Mouse (Mus musculus) spleen, adult 2 months (tissue): Measurements from ENCODE around the gene Klrb1a. TPM values are rescaled to one million over a fixed set of nuclear protein-coding genes. Genes with fewer than 3 reads are reported as not detected.
"Not testable (repeated sequence)": the region's sequence is repeated elsewhere in the genome, so short reads cannot be mapped to it uniquely, and the experiment has no call there.

Source experiments
- DNase-seq, 2 experiments: peaks; one replicate each; pipeline versions ENCODE4 v3.0.0 to v3.0.0-alpha.2; 2012 to 2021; ENCODE audit warnings: low spot score in 2 of 2, low read depth in 1 of 2
- H3K27ac ChIP-seq: fragments of 200-500 bp; 2 replicates; pipeline ENCODE4 v1.5.1; 2012; ENCODE audit warnings: low read length, inconsistent platforms; ENCODE audit not compliant: insufficient read depth
- H3K27me3 ChIP-seq: fragments of 200-500 bp; 2 replicates; pipeline ENCODE4 v1.6.1; 2012; ENCODE audit warnings: mild to moderate bottlenecking, moderate library complexity, low read length, inconsistent platforms; ENCODE audit not compliant: control insufficient read depth, insufficient read depth
- H3K36me3 ChIP-seq: fragments of 200-500 bp; 2 replicates; pipeline ENCODE4 v1.6.1; 2012; ENCODE audit warnings: mild to moderate bottlenecking, low read length, inconsistent platforms; ENCODE audit not compliant: control insufficient read depth, insufficient read depth
- H3K4me1 ChIP-seq: fragments of 200-500 bp; 2 replicates; pipeline ENCODE4 v1.6.1; 2011; ENCODE audit warnings: inconsistent platforms; ENCODE audit not compliant: control insufficient read depth, insufficient read depth, insufficient read length
- H3K4me3 ChIP-seq: fragments of 200-500 bp; 2 replicates; pipeline ENCODE4 v1.5.1; 2011; ENCODE audit warnings: mild to moderate bottlenecking, inconsistent platforms; ENCODE audit not compliant: insufficient read depth, insufficient read length; ENCODE audit errors: extremely low read depth
- CTCF ChIP-seq: fragments of 200-500 bp; IDR thresholded peaks from 2 replicates; pipeline ENCODE4 v1.5.1; 2011; ENCODE audit warnings: mild to moderate bottlenecking, inconsistent platforms; ENCODE audit not compliant: insufficient read depth, insufficient read length, insufficient replicate concordance; ENCODE audit errors: extremely low read depth
- POLR2A ChIP-seq: fragments of 200-500 bp; IDR thresholded peaks from 2 replicates; pipeline ENCODE4 v1.6.1; 2011; ENCODE audit warnings: low read depth, low read length, inconsistent platforms
- WGBS: fragments of 180-500 bp; shearing (Covaris S2); methylation state at CpG from one replicate; pipeline ENCODE4 v1.1.7; 2018; 5-methylcytosine and 5-hydroxymethylcytosine counted together
- polyA plus RNA-seq: library from polyadenylated mRNA; depleted of rRNA; stranded (reverse); fragments of >200 nt; gene quantifications from 2 replicates; pipeline ENCODE4 v1.2.3, GENCODE M21; 2012

Klrb1a gene
- polyA plus RNA-seq, 1 experiment, result 1.2 TPM

DNA sequence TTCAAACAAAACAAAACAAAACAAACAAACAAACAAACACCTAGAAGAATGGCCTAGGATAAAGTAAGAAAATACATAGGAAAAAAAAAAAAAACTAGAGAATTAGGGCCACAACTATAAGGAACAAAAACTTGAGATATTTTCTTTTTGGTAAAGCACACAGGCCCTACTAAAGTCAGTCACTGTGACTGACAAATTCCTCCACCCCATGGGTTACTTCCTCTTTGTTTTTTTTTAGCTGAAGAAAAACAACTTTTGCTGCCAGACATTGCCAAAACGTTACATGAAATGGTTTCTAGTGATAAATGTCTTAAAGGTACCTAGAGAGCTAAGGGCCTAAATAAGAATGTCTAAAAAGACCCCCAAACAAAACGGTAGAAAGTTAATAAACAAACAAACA is 20.7 kb upstream of the Klrb1a start:
- Histone ChIP-seq H3K36me3 (no peaks in the 10 kb centered on the region), H3K4me3 (no peak overlapping the region), H3K27ac (peak overlapping the region; percentile 71; the same call in 1 of the 2 replicates), H3K27me3 (no peaks in the 10 kb centered on the region), H3K4me1 (peaks cover 12% of the 10 kb centered on the region)
- peak in 1 of 2 experiments; percentile 30 for DNase-seq
- TF ChIP-seq POLR2A (no peak), CTCF (no peak)
- 19% methylated on average over 2 of the region's 2 CpGs for WGBS

DNA sequence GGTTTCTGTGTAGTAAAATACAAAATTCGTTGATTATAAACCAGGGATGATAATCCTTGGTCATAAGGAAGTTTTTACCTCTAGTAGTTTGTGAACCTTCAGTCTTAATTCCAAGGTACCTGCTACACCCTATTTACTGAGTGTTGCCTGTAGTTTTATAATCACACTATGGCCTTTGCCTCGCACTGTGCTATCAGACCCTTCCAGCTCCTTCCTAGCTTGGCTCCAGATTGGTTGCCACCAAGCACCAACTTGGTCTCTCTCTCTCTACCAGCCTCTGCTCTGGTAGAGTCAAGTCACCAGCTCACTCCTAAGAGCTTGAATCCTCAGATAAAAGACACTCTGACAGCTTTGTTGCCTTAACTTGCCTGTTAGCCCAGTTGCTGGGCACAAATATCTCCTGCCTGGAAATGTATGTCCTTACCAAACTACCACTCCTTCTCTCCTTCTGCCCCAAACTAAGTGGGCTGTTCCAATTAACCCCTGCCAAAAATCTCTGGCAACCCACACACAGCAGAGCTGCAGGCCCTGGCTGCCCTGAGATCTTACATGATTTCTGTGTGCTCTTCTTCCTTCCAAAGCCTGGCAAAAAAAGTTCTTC is 17.9 kb upstream of the Klrb1a start:
- 85% methylated on average over 2 of the region's 2 CpGs for WGBS
- H3K4me1 ChIP-seq, result peaks cover 5% of the 10 kb centered on the region
- TF ChIP-seq CTCF (no peak), POLR2A (no peak)
- no peak overlapping the region for H3K4me3 ChIP-seq
- DNase-seq, result no peak
- no peaks in the 10 kb centered on the region for H3K36me3 ChIP-seq
- H3K27me3 ChIP-seq, result no peaks in the 10 kb centered on the region
- H3K27ac ChIP-seq, result no peak overlapping the region

DNA sequence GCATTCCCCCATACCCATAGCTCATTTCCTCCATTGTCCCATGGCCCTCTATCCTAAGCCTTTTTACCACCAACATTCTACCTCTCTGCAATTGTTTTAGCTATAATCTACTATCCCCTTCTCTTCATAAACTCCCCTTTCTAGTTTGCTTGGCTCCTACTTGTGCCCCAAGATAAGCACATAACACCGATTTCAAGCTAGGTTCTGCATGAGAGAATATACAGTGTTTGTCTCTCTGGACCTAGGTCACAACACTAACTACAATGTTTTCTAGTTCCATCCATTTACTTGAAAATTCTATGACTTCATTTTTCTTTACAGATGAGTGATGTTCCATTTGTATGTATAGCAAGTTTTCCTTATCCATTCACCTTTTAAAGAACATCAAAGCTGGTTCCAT is 17.3 kb upstream of the Klrb1a start:
- no peak for DNase-seq
- TF ChIP-seq CTCF (no peak), POLR2A (no peak)
- no peaks in the 10 kb centered on the region for H3K36me3 ChIP-seq
- WGBS, result 78% methylated on average over 1 of the region's 1 CpGs
- peaks cover 5% of the 10 kb centered on the region for H3K4me1 ChIP-seq
- H3K27ac ChIP-seq, result no peak overlapping the region
- no peaks in the 10 kb centered on the region for H3K27me3 ChIP-seq
- no peak overlapping the region for H3K4me3 ChIP-seq

DNA sequence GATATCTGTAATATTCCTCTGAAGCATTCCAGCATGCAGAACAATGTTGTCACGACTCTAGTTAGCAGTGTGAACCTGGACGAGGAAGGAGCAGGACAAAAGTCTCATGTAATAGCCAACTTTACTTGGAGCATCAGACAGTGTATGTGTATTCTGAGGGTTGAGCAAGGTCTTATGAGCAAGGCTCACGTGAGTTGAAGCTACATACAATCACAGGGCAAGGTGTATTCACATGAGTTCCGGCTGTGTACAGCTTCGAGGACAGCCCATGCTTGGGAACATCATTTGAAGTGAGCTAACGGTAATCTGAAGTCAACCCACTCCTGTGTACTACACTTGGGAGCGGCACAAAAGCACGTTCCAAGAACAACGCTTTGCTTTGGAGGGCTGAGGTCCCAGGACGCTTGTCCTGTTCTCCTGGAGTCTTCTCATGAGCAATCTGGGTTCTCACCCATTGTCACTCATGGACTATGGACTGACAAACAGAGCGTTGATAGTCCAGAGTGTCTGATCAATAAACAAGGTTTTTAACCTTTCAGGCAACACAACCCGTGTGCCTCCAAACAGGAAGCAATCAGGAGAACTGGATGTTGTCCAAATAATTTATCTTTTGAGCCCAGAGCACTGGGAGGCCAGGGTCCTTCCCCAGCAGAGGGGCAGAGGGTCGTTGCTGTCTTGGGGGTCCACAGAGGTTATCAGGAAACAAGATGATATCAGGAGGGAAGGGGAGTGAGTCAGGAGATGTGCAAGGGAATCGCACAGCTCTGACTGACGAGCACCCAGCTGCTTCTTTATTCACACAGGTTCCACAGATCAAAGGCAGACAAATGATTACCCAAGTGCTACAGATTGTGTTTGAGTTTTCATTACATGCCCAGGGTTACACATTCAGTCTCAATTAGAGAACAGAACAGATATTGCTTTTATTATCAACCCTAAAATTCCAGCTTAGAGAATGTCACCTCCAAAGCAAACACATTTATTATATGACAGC is 7.9 kb upstream of the Klrb1a start:
- H3K4me3 ChIP-seq, H3K4me1 ChIP-seq, H3K27me3 ChIP-seq, H3K27ac ChIP-seq, H3K36me3 ChIP-seq, DNase-seq: not testable (repeated sequence)
- WGBS, result 77% methylated on average over 15 of the region's 15 CpGs

DNA sequence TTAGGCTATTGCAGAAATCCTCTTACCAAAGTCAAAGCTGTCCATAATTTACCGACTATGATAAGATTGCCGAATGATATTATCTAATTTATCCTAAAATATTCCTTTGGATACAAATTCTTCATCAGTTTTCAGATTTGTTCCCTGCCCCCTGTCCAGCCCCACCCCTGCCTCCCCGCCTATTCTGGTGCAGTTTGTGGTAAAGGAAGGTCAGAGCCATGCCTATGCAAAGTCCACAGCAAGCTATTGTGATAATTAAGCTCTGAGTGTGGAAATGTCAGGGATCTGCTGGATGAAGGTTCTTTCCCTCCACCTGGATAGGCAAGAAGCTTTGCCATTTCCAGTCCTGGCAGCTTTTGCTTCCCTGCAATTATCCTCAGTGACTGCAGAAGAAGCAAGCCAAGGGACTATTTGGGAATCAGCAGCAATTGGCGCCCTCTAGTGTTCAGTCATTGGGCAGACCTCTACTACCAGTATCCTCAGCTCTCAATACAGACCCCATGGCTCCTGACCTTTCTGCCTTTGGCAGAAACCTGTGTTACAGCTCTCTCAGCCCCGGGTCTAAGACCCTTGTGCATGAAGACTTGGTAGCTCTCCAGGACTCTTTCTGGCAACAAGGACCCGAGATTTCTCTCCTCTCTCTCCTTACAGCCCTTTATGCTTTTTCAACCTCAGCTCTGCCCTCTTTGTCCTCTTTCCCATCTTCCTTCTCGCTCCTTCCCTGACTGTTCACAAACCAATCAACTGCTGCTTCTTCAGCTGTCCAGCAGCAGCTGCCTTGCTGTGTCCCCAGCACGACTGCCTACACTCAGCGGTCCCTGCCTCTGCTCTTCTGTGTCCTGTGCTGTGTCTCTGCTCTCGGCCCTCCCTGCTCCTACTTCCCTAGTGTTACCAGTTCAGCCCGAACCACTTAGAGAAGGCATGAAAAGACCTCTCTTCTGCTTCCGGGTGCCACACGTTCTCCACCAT is 6.7 kb upstream of the Klrb1a start:
- not testable (repeated sequence) for H3K4me1 ChIP-seq, H3K27ac ChIP-seq, H3K36me3 ChIP-seq, H3K27me3 ChIP-seq, H3K4me3 ChIP-seq
- peak; percentile 11 to 21 for DNase-seq
- WGBS, result 55% methylated on average over 13 of the region's 13 CpGs
- TF ChIP-seq CTCF, result peak; percentile 32; the same call in 1 of the 2 replicates

DNA sequence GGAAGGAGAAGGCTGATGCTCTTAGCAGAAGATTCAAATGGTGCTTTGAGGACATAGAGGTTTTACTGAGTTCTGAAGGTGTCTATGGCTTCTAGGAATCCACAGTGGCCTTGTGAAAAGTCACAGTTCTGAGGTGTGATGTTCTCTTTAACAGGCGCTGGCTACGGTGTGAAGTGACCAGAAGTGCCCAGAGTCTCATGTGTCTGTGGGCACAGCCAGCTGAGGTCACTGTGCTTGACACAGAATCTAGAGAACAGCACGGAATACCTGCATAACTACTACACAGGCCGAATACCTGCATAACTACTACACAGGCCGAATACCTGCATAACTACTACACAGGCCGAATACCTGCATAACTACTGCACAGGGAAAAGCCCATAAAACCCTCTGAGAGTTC is 1.9 kb upstream of the Klrb1a start:
- H3K4me1 ChIP-seq, H3K27me3 ChIP-seq, H3K27ac ChIP-seq, H3K4me3 ChIP-seq, H3K36me3 ChIP-seq, DNase-seq: not testable (repeated sequence)
- WGBS, result 86% methylated on average over 6 of the region's 6 CpGs
